Mouse (Mus musculus) heart, embryonic 14.5 days (tissue): ENCODE measurements around the gene Csad. TPM values are rescaled to one million over a fixed set of nuclear protein-coding genes. Genes with fewer than 3 reads are reported as not detected.

Source experiments
- ATAC-seq: fragments of 200-750 bp; cut with Nextera tagmentation; 2 replicates; pipeline ENCODE4 v1.8.0; 2017; ENCODE audit warnings: low read depth, moderate TSS enrichment; ENCODE audit not compliant: insufficient number of reproducible peaks, insufficient read depth, low FRiP score
- H3K27ac ChIP-seq, 2 experiments: fragments of 200-500 bp in 1 of 2; fragments of 300-500 bp in 1 of 2; sonication (generic) in 1 of 2; replicated peaks in 1 of 2; 2 replicates each; pipeline ENCODE4 v1.5.1; 2012 to 2014; ENCODE audit warnings: low read depth in 2 of 2, low read length in 2 of 2, control low read depth in 1 of 2, mild to moderate bottlenecking in 1 of 2, mixed read lengths in 1 of 2; ENCODE audit not compliant: control insufficient read depth in 1 of 2, insufficient read depth in 1 of 2
- H3K27me3 ChIP-seq: fragments of 300-500 bp; sonication (generic); 2 replicates; pipeline ENCODE4 v1.6.1; 2014; ENCODE audit warnings: mild to moderate bottlenecking, low read length, control low read depth; ENCODE audit not compliant: control insufficient read depth, insufficient read depth
- H3K36me3 ChIP-seq: fragments of 300-500 bp; sonication (generic); 2 replicates; pipeline ENCODE4 v1.6.1; 2014; ENCODE audit warnings: mild to moderate bottlenecking, control low read depth, low read length, mixed read lengths; ENCODE audit not compliant: control insufficient read depth, insufficient read depth
- H3K4me1 ChIP-seq, 2 experiments: fragments of 200-500 bp in 1 of 2; fragments of 300-500 bp in 1 of 2; sonication (generic) in 1 of 2; 2 replicates each; pipeline ENCODE4 v1.6.1; 2012 to 2014; ENCODE audit warnings: low read length in 2 of 2, control low read depth in 1 of 2, mixed read lengths in 1 of 2; ENCODE audit not compliant: control insufficient read depth in 2 of 2, insufficient read depth in 2 of 2
- H3K4me2 ChIP-seq: fragments of 300-500 bp; sonication (generic); 2 replicates; pipeline ENCODE4 v1.6.1; 2014; ENCODE audit warnings: mild to moderate bottlenecking, low read length
- H3K4me3 ChIP-seq, 2 experiments: fragments of 200-500 bp in 1 of 2; fragments of 300-500 bp in 1 of 2; sonication (generic) in 1 of 2; 2 replicates each; pipeline ENCODE4 v1.5.1; 2012 to 2014; ENCODE audit warnings: low read length in 2 of 2, mild to moderate bottlenecking in 2 of 2, control low read depth in 1 of 2, low read depth in 1 of 2, moderate library complexity in 1 of 2; ENCODE audit not compliant: control insufficient read depth in 1 of 2, insufficient read depth in 1 of 2
- H3K9ac ChIP-seq: fragments of 300-500 bp; sonication (generic); 2 replicates; pipeline ENCODE4 v1.6.1; 2014; ENCODE audit warnings: mild to moderate bottlenecking, low read length
- H3K9me3 ChIP-seq: fragments of 300-500 bp; sonication (generic); 2 replicates; pipeline ENCODE4 v1.6.1; 2016; ENCODE audit warnings: low read length, control low read depth; ENCODE audit not compliant: control insufficient read depth
- WGBS: fragments of 180-500 bp; shearing (Covaris S2); extraction: QIAGEN DNeasy Blood & Tissue Kit; methylation state at CpG from one replicate; pipeline ENCODE4 v1.1.7; 2014; 5-methylcytosine and 5-hydroxymethylcytosine counted together
- polyA plus RNA-seq: library from polyadenylated mRNA; unstranded; fragments of >200 nt; fragmentation: Nextera tagmentation; extraction: Ambion mirVana; gene quantifications from 2 replicates; pipeline ENCODE4 v1.2.1, GENCODE M21; 2014

The Csad gene
- polyA plus RNA-seq, 1 experiment from 2014 or later, result 36.4 TPM

DNA sequence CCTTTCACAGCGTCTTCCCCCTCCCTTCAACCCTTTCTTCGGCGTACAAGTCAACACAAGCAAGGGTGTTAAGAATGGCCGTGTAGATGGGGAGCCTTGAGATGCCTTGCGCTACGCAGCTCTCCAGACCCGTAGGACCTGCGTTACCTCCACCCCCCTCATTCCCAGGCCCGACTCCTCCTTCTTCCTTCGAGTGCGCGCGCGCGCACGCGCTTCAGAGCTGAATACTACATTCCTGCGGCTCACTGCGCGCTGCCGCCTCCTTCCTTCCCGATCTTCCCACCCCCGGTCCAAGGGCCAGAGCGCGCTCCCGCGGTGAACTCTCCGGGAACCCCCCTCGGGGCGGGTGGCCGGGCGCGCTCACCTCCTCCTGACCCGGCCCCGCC is 42.3 kb upstream of the Csad start:
- H3K4me2 ChIP-seq, result peak overlapping the region; percentile 98
- H3K4me1 ChIP-seq, result peaks cover 22 to 31% of the 10 kb centered on the region in 2 experiments
- WGBS, result under 1% methylated on average over 33 of the region's 35 CpGs
- peak overlapping the region; percentile 66 to 88 for H3K27ac ChIP-seq
- H3K9me3 ChIP-seq, result no peaks in the 10 kb centered on the region
- H3K9ac ChIP-seq, result peak overlapping the region; percentile 76
- H3K4me3 ChIP-seq, result peak overlapping the region; percentile 61 to 62
- no peaks in the 10 kb centered on the region for H3K36me3 ChIP-seq
- ATAC-seq, result peak; percentile 60
- H3K27me3 ChIP-seq, result peaks cover 46% of the 10 kb centered on the region

DNA sequence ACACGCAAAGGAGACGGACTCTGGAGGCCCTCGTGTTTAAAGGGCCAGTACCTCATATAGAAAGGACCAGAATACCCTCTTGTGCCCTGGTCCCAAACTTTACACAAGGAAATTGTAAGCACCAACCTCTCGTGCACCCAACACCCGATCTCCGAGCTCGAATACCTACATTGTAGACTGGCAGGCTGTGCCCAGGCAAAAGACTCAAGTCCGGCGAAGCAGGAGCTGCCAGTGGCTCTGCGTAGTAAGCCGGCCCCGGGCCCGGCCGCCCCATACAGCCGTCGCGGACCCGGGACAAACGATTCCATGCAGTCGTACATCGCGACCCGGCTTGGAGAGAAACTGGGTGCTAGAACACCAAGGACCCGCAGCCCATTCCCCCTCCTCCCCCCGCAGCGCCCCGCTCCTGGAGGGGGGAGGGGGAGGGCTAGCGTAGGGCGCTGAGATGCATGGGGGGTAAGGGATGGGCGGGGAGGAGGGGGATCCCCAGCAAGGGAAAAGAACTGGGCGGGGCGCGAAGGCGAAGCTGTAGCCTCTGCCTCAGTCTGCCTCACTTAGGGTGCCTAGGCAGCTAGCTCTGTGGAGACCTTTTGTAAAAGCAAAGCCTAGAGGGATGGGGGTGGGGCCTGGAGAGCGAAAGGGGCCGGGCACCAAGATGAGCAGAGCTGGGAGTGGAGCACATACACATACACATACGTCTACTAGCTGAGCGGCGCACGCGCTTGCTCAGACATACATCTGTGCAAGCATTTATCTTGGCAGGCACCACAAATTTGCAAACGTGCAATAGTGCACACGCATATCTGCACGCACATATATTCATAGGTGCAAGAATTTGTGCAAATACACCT is 41.6 kb upstream of the Csad start:
- H3K4me1 ChIP-seq, result peaks cover 22 to 31% of the 10 kb centered on the region in 2 experiments
- ATAC-seq, result peak; percentile 63
- peak overlapping the region; percentile 98 for H3K4me2 ChIP-seq
- H3K27ac ChIP-seq, result peak overlapping the region; percentile 66 to 88
- no peaks in the 10 kb centered on the region for H3K9me3 ChIP-seq
- WGBS, result under 1% methylated on average over 40 of the region's 44 CpGs
- H3K36me3 ChIP-seq, result no peaks in the 10 kb centered on the region
- peaks cover 50% of the 10 kb centered on the region for H3K27me3 ChIP-seq
- peak overlapping the region; percentile 61 to 62 for H3K4me3 ChIP-seq
- H3K9ac ChIP-seq, result peak overlapping the region; percentile 76

DNA sequence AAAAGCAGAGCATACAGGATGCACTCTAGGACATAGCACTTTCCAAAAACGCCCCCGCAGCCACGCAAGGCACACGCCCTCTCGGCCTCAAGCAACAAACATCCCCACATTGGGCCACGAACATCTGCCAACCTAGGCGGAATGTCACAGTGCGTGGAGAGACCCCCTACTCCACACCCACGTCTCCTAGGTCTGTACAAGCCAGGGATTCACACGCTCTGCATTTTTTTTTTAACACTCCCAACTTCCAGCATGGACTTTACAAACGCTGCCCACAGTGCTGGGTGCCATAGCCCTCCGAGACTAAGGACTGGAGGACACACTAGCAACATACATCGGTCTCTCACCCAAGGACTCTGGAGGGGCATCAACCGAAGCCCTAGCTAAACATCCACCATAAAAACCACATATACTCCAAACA is 40.9 kb upstream of the Csad start:
- H3K4me1 ChIP-seq, result peaks cover 21 to 31% of the 10 kb centered on the region in 2 experiments
- H3K36me3 ChIP-seq, result no peaks in the 10 kb centered on the region
- peak overlapping the region; percentile 53 to 88 for H3K27ac ChIP-seq
- H3K4me2 ChIP-seq, result peak overlapping the region; percentile 98
- peak overlapping the region; percentile 76 for H3K9ac ChIP-seq
- ATAC-seq, result no peak
- no peaks in the 10 kb centered on the region for H3K9me3 ChIP-seq
- H3K27me3 ChIP-seq, result peaks cover 50% of the 10 kb centered on the region
- 6% methylated on average over 14 of the region's 14 CpGs for WGBS
- peak overlapping the region; percentile 61 to 62 for H3K4me3 ChIP-seq

DNA sequence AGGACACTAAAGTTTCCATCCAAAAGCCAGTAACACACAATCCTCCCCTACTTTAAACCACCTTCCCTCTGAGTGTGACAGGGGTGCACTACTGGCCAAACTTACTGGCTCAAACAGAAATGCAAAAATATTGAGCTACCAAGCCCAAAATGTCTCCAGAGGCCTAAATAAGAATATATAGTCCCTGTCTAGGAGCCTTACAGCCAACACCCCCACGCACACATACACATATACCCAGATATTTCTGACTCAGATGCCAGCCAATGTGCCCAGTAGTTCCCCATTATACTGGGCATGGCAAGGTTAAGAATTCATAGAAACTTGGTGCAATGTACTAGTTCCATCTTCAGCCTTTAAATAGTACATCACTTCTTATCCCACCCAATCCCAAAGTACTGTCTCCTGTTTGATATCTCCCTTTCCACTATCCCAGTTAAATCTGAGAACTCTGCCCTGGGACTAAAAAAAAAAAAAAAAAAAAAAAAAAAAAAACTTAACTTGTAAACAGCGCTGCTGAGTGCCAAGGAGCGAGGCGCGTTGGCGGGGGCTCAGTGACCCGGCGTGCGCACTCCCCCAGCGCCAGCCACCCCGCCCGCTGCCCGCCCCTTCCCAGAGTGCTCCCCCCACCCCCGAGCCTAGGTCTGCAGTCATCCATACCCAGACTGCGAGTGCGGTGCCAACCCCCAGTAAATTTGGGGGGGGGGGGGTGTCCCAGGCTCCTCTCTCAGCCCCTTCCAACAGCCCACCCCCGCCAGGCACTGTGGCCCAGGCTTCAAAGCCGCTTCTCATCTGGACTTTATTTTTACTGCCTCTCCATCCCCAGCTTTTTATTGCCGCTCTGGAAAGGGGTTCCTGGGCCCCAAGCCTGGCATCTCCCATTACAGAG is 40.0 kb upstream of the Csad start:
- no peaks in the 10 kb centered on the region for H3K9me3 ChIP-seq
- H3K27ac ChIP-seq, result 0 out of 4 replicates have a peak overlapping the region, but pooled peaks of 1 of the 2 experiments have one; percentile 14
- peak overlapping the region; percentile 98 for H3K4me2 ChIP-seq
- H3K4me1 ChIP-seq, result peaks cover 18 to 27% of the 10 kb centered on the region in 2 experiments
- H3K36me3 ChIP-seq, result no peaks in the 10 kb centered on the region
- peaks cover 50% of the 10 kb centered on the region for H3K27me3 ChIP-seq
- peak overlapping the region; percentile 61 to 62 for H3K4me3 ChIP-seq
- peak overlapping the region; percentile 76 for H3K9ac ChIP-seq
- WGBS, result 9% methylated on average over 18 of the region's 19 CpGs
- ATAC-seq, result no peak

DNA sequence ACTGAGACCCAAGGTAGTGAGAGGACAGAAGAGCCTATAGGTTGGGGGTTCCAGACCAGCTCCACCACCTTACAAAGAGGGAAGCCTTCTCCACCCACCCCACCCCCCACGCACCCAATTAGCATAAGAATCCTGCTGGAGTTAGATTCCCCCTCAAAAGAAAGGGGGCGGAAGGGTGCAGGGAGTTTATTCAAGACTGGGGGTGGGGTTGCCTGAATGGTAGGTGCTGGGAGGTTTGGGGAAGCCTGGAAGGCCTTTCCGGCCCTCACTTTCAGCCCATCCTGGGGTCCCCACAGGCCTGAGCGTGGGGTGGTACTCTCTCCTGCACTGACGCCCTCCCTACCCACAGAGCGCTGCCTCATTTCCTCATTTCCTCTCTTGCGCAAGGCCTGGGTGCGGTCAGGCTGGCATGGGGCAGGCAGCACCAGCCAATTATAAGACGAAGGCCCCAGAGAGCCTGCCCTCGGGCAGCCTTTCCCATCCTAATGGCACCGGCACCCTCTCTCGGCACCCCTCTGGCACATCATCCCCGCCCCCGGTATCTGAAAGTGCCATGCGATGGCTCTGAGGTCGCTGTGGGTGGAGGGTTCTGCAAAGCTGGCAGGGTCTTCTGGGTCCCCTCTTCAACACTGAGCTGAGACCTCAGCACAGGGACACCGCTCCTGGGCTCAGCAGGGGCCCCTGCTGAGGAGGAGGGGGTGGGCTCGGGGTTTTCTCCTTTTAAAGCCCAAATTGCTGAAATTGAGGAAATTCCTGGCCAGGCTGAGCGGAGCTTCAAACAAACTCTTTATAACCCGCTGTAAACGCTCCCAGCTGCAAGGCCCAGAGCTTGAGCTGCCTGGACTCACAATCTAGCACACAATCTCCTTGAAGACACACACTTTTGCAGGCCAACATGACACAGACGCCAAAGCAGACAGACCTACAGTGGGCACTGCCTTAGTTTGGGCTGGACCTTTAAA is 39.0 kb upstream of the Csad start:
- H3K4me2 ChIP-seq, result peak overlapping the region; percentile 98
- peaks cover 45% of the 10 kb centered on the region for H3K27me3 ChIP-seq
- peaks cover 10 to 20% of the 10 kb centered on the region in 2 experiments; a peak in 3 of 4 replicates for H3K4me1 ChIP-seq
- ATAC-seq, result no peak
- peak overlapping the region; percentile 54 for H3K9ac ChIP-seq
- H3K4me3 ChIP-seq, result no peak overlapping the region; a peak in 1 of 4 replicates
- peaks cover 6% of the 10 kb centered on the region; the same call in 1 of the 2 replicates for H3K36me3 ChIP-seq
- no peaks in the 10 kb centered on the region for H3K9me3 ChIP-seq
- WGBS, result 27% methylated on average over 22 of the region's 22 CpGs
- 0 out of 4 replicates have a peak overlapping the region, but pooled peaks of 1 of the 2 experiments have one; percentile 12 for H3K27ac ChIP-seq

DNA sequence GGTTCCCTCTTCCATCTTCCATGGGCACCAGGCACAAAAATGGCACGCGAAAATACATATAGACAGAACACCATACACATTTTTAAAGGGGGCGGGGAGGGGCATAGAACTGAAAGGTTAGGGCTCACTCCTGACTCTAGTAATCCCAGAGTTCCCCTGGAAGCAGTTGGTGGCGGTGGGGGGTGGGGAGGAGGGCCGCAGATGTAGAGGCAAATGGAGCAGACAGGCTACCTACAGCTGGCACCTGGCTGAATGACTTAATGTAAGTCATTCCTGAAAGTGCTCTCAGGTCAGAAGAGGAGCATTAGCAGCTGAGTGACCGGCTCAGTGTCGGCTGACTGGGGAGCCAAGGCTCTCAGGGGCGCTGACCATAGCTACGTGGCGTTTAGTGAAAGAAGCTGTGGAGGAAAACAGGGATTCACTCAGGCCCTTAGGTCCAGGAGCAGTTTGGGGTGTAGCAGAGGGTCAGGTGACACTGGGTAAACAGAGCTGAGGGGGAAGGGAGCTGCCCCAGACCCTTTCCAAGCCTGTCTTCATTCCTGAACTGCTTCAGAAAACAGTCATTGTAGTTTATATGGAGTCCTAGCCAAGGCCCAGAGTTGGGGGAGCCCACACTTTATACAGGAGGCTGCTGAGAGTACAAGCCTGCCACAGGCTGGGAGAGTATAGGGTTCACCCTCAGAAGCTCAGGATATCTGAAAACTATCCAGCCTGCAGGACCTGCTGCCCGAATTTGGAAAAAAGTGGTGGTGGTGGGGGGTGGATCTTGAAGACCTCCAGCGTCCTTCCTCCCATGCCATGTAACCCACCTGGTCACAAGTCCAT is 38.1 kb upstream of the Csad start:
- H3K4me1 ChIP-seq, result peaks cover 10 to 20% of the 10 kb centered on the region in 2 experiments; a peak in 3 of 4 replicates
- 42% methylated on average over 12 of the region's 12 CpGs for WGBS
- peaks cover 44% of the 10 kb centered on the region for H3K27me3 ChIP-seq
- peaks cover 9% of the 10 kb centered on the region; the same call in 1 of the 2 replicates for H3K36me3 ChIP-seq
- no peak overlapping the region for H3K4me3 ChIP-seq
- H3K27ac ChIP-seq, result no peak overlapping the region
- H3K9me3 ChIP-seq, result no peaks in the 10 kb centered on the region
- no peak overlapping the region for H3K9ac ChIP-seq
- peak overlapping the region; percentile 98; the same call in 1 of the 2 replicates for H3K4me2 ChIP-seq
- no peak for ATAC-seq
